Mouse (Mus musculus) ES-Bruce4 (cell line): ENCODE measurements around the gene Stau1. TPM values are rescaled to one million over a fixed set of nuclear protein-coding genes. Genes with fewer than 3 reads are reported as not detected.

Experiments used
- H3K27ac ChIP-seq: 2 replicates; pipeline ENCODE4 v1.5.1; 2012; ENCODE audit warnings: low read length, inconsistent platforms; ENCODE audit not compliant: insufficient read depth
- H3K27me3 ChIP-seq: 2 replicates; pipeline ENCODE4 v1.6.1; 2012; ENCODE audit warnings: mild to moderate bottlenecking, low read length, inconsistent platforms; ENCODE audit not compliant: control insufficient read depth, poor library complexity, insufficient read depth, severe bottlenecking
- H3K36me3 ChIP-seq: 2 replicates; pipeline ENCODE4 v1.6.1; 2012; ENCODE audit warnings: inconsistent platforms, mild to moderate bottlenecking, low read length, moderate library complexity; ENCODE audit not compliant: control insufficient read depth, poor library complexity, insufficient read depth, severe bottlenecking
- H3K4me1 ChIP-seq: one replicate; pipeline ENCODE4 v1.8.1; 2011; ENCODE audit warnings: low read length; ENCODE audit not compliant: control insufficient read depth, insufficient read depth
- H3K4me3 ChIP-seq: 2 replicates; pipeline ENCODE4 v1.5.1; 2011; ENCODE audit warnings: low read depth, mild to moderate bottlenecking, low read length
- H3K9ac ChIP-seq: 2 replicates; pipeline ENCODE4 v1.6.1; 2012; ENCODE audit warnings: low read depth, mild to moderate bottlenecking, inconsistent platforms; ENCODE audit not compliant: poor library complexity, severe bottlenecking
- H3K9me3 ChIP-seq: replicated peaks from 2 replicates; pipeline ENCODE4 v1.6.1; 2012; ENCODE audit warnings: mild to moderate bottlenecking, low read length, inconsistent platforms; ENCODE audit not compliant: control insufficient read depth, poor library complexity, insufficient read depth, severe bottlenecking
- CTCF ChIP-seq: IDR thresholded peaks from one replicate; pipeline ENCODE4 v1.8.1; 2011; ENCODE audit warnings: low read depth, low read length
- EP300 ChIP-seq: IDR thresholded peaks from 2 replicates; pipeline ENCODE4 v1.6.1; 2011; ENCODE audit warnings: low read depth, low read length; ENCODE audit not compliant: insufficient read depth
- POLR2A ChIP-seq: IDR thresholded peaks from one replicate; pipeline ENCODE4 v1.8.1; 2011; ENCODE audit warnings: low read length; ENCODE audit not compliant: insufficient read depth
- polyA plus RNA-seq: library from polyadenylated mRNA; stranded (reverse); fragments of >200 nt; gene quantifications from 2 replicates; pipeline ENCODE4 v1.2.4, GENCODE M21; 2011; ENCODE audit warnings: low read depth; ENCODE audit not compliant: missing spikeins, insufficient read depth, insufficient read length

Gene Stau1
- polyA plus RNA-seq, 1 experiment = 55.4 TPM

DNA sequence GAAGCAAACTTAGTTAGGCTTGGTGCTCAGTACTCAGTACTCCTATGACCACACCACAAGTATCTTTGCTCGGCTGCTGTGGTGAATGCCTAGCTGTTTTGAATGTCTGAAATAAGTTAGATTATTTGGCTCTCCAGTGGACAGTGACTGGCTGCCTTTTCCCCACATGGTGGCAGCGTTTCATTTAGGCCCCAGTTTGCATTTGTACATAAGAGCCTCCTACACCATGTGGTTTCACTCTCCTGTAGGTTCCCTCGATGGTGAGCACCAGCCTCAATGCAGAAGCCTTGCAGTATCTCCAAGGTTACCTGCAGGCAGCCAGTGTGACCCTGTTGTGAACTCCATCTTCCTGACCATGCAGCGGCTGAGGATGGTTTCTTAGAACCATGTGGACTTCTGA is 50.6 kb downstream of the Stau1 start:
- H3K36me3 ChIP-seq = peaks cover 86% of the 10 kb centered on the region
- H3K4me1 ChIP-seq = no peaks in the 10 kb centered on the region
- TF ChIP-seq CTCF = peak; percentile 31
- no peak for TF ChIP-seq EP300
- no peak for TF ChIP-seq POLR2A
- H3K9ac ChIP-seq = no peak overlapping the region
- H3K4me3 ChIP-seq = no peak overlapping the region
- H3K9me3 ChIP-seq = no peaks in the 10 kb centered on the region
- H3K27ac ChIP-seq = no peak overlapping the region
- H3K27me3 ChIP-seq = no peaks in the 10 kb centered on the region

GRCm38 (mm10) chr2:166944346-166944745 is 51.8 kb downstream of the Stau1 start:
- Histone ChIP-seq H3K4me1 (no peaks in the 10 kb centered on the region), H3K36me3 (peaks cover 82% of the 10 kb centered on the region), H3K27ac (no peak overlapping the region)

GRCm38 (mm10) chr2:166943146-166943545 is 53.0 kb downstream of the Stau1 start:
- TF ChIP-seq CTCF = no peak
- no peak for TF ChIP-seq EP300
- no peak for TF ChIP-seq POLR2A
- Histone ChIP-seq H3K27ac (no peak overlapping the region), H3K36me3 (peaks cover 85% of the 10 kb centered on the region), H3K27me3 (no peaks in the 10 kb centered on the region), H3K9ac (no peak overlapping the region), H3K4me1 (no peaks in the 10 kb centered on the region), H3K4me3 (no peak overlapping the region), H3K9me3 (no peaks in the 10 kb centered on the region)

More at GRCm38 (mm10) chr2:166944346-166944745, 51.8 kb downstream of the Stau1 start:
- Histone ChIP-seq H3K9me3 (no peaks in the 10 kb centered on the region), H3K4me3 (no peak overlapping the region), H3K27me3 (no peaks in the 10 kb centered on the region), H3K9ac (no peak overlapping the region)
- TF ChIP-seq EP300 (no peak), CTCF (no peak)

DNA sequence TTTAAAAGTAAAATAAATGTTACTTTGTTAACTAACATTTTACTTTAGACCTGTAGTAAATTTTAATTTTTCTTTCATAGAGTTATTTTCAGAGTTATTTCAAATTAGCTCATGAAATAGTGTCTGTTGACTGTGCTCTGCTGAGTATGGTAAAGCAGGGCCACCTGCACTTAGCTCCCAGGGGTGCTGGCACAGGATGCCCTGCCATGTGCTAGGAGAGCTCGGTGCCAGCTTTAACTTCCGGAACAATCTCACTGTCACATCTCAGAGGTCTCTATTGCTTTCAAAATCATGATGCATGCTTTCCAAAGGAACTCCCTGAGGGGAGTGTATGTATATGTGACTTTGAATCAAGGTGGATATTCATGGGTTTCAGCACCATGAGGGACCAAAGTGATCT is 59.9 kb downstream of the Stau1 start:
- Histone ChIP-seq H3K36me3 (peaks cover 73% of the 10 kb centered on the region), H3K9me3 (no peaks in the 10 kb centered on the region)
- no peak for TF ChIP-seq POLR2A
- TF ChIP-seq EP300 = no peak
- no peak for TF ChIP-seq CTCF

DNA sequence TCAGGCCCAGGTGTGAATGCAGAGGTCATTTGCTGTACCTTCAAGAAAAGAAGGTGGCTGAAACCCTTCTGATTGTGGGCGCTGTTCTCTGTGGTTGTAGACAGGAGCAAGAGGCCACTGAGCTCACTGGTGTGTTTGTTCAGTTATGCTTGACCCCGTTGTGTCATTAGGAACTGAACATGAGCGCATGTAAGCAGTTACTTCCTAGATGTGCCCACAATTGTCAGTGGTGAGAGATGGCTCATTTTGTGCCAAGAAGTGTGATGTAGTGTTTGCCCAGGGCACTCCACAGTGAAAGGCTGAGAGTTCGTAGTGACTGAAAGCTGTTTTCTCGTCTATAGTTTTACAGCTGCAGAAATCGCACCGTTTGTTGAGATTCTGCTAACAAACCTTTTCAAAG is 60.5 kb downstream of the Stau1 start:
- TF ChIP-seq POLR2A = no peak
- TF ChIP-seq CTCF = no peak
- no peak for TF ChIP-seq EP300
- H3K4me3 ChIP-seq = no peak overlapping the region
- H3K9ac ChIP-seq = no peak overlapping the region
- H3K27me3 ChIP-seq = no peaks in the 10 kb centered on the region
- no peak overlapping the region for H3K27ac ChIP-seq
- H3K36me3 ChIP-seq = peaks cover 73% of the 10 kb centered on the region
- H3K4me1 ChIP-seq = no peaks in the 10 kb centered on the region
- H3K9me3 ChIP-seq = no peaks in the 10 kb centered on the region

More for the DNA sequence above, 59.9 kb downstream of the Stau1 start:
- H3K4me1 ChIP-seq = no peaks in the 10 kb centered on the region
- no peak overlapping the region for H3K27ac ChIP-seq
- H3K4me3 ChIP-seq = no peak overlapping the region
- no peak overlapping the region for H3K9ac ChIP-seq
- H3K27me3 ChIP-seq = no peaks in the 10 kb centered on the region

DNA sequence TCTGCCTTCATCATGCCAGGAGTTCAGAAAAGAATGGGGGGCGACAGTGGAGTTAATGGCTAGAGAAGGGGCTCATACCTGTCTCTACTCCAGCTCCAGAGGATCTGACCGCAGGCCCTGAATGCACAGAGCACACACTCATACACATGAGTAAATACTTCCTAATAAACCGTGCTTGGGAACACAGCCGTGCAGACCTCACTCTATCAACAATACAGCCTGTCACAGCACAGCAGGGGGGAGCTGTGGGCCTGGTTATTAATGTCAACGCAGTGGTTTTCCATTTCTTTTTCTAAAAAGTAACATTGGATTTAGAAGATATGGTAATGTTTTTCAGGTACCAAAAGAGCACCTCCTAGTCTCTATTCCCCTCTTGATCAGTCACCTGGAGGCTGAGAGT is 61.7 kb downstream of the Stau1 start:
- H3K4me1 ChIP-seq = no peaks in the 10 kb centered on the region
- H3K4me3 ChIP-seq = no peak overlapping the region
- H3K9ac ChIP-seq = no peak overlapping the region
- H3K27me3 ChIP-seq = no peaks in the 10 kb centered on the region
- peaks cover 76% of the 10 kb centered on the region for H3K36me3 ChIP-seq
- H3K27ac ChIP-seq = no peak overlapping the region
- H3K9me3 ChIP-seq = no peaks in the 10 kb centered on the region
- no peak for TF ChIP-seq CTCF
- no peak for TF ChIP-seq POLR2A
- no peak for TF ChIP-seq EP300

DNA sequence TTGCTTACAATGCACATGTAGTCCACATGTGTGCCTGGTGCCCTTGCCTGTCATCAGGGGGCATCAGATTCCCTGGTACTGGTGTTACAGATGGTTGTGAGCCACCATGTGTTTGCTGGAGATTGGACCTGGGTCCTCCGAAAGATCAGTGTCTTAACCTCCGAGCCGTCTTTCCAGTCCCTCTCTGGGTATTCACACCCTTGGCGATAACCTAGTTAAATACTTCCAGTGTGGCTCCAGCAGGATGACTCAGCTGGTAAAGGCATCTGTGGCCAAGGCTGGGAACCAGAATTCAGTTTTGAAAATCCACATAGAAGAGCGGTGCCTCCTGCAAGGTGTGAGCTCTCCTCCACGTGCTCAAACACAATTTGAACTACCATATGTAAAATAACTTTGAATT is 62.2 kb downstream of the Stau1 start:
- TF ChIP-seq EP300 (no peak), POLR2A (no peak), CTCF (no peak)
- Histone ChIP-seq H3K4me3 (no peak overlapping the region), H3K36me3 (peaks cover 76% of the 10 kb centered on the region), H3K27me3 (no peaks in the 10 kb centered on the region), H3K9ac (no peak overlapping the region), H3K9me3 (no peaks in the 10 kb centered on the region), H3K4me1 (no peaks in the 10 kb centered on the region), H3K27ac (no peak overlapping the region)
